Mouse (Mus musculus) neural tube, embryonic 11.5 days (tissue): ENCODE results near the gene Popdc2. TPM values are rescaled to one million over a fixed set of nuclear protein-coding genes. Genes with fewer than 3 reads are reported as not detected.

Experiments used
- ATAC-seq: fragments of 200-750 bp; cut with Nextera tagmentation; 2 replicates; pipeline ENCODE4 v1.8.0; 2017; ENCODE audit warnings: moderate number of reproducible peaks, mild to moderate bottlenecking, moderate TSS enrichment, moderate library complexity; ENCODE audit not compliant: insufficient read depth, low FRiP score, low TSS enrichment
- DNase-seq: peaks from one replicate; pipeline ENCODE4 v3.0.0-alpha.2; 2015; ENCODE audit warnings: low spot score
- H3K27ac ChIP-seq: fragments of 300-500 bp; sonication (generic); 2 replicates; pipeline ENCODE4 v1.5.1; 2014; ENCODE audit warnings: low read depth, mild to moderate bottlenecking, low read length
- H3K27me3 ChIP-seq: fragments of 300-500 bp; sonication (generic); 2 replicates; pipeline ENCODE4 v1.6.1; 2014; ENCODE audit warnings: mild to moderate bottlenecking, low read length, mixed read lengths; ENCODE audit not compliant: control insufficient read depth, insufficient read depth
- H3K36me3 ChIP-seq: fragments of 300-500 bp; sonication (generic); 2 replicates; pipeline ENCODE4 v1.6.1; 2014; ENCODE audit warnings: mild to moderate bottlenecking, low read length, moderate library complexity, mixed read lengths; ENCODE audit not compliant: control insufficient read depth, insufficient read depth
- H3K4me1 ChIP-seq: fragments of 300-500 bp; sonication (generic); 2 replicates; pipeline ENCODE4 v1.6.1; 2014; ENCODE audit warnings: low read length, mixed read lengths; ENCODE audit not compliant: control insufficient read depth, insufficient read depth
- H3K4me2 ChIP-seq: fragments of 300-500 bp; sonication (generic); 2 replicates; pipeline ENCODE4 v1.6.1; 2014; ENCODE audit warnings: low read depth, mild to moderate bottlenecking, moderate library complexity
- H3K4me3 ChIP-seq: fragments of 300-500 bp; sonication (generic); 2 replicates; pipeline ENCODE4 v1.5.1; 2014; ENCODE audit warnings: low read depth, low read length
- H3K9ac ChIP-seq: fragments of 300-500 bp; sonication (generic); 2 replicates; pipeline ENCODE4 v1.6.1; 2014; ENCODE audit warnings: mild to moderate bottlenecking, low read length
- H3K9me3 ChIP-seq: fragments of 300-500 bp; sonication (generic); 2 replicates; pipeline ENCODE4 v1.6.1; 2016; ENCODE audit warnings: low read length; ENCODE audit not compliant: control insufficient read depth
- WGBS: fragments of 180-500 bp; shearing (Covaris S2); extraction: QIAGEN DNeasy Blood & Tissue Kit; methylation state at CpG from one replicate; pipeline ENCODE4 v1.1.7; 2014; 5-methylcytosine and 5-hydroxymethylcytosine counted together
- polyA plus RNA-seq: library from polyadenylated mRNA; unstranded; fragments of >200 nt; fragmentation: Nextera tagmentation; extraction: Ambion mirVana; gene quantifications from 2 replicates; pipeline ENCODE4 v1.2.1, GENCODE M21; 2014

The Popdc2 gene
- polyA plus RNA-seq, 1 experiment from 2014 or later: 1.2 TPM

DNA sequence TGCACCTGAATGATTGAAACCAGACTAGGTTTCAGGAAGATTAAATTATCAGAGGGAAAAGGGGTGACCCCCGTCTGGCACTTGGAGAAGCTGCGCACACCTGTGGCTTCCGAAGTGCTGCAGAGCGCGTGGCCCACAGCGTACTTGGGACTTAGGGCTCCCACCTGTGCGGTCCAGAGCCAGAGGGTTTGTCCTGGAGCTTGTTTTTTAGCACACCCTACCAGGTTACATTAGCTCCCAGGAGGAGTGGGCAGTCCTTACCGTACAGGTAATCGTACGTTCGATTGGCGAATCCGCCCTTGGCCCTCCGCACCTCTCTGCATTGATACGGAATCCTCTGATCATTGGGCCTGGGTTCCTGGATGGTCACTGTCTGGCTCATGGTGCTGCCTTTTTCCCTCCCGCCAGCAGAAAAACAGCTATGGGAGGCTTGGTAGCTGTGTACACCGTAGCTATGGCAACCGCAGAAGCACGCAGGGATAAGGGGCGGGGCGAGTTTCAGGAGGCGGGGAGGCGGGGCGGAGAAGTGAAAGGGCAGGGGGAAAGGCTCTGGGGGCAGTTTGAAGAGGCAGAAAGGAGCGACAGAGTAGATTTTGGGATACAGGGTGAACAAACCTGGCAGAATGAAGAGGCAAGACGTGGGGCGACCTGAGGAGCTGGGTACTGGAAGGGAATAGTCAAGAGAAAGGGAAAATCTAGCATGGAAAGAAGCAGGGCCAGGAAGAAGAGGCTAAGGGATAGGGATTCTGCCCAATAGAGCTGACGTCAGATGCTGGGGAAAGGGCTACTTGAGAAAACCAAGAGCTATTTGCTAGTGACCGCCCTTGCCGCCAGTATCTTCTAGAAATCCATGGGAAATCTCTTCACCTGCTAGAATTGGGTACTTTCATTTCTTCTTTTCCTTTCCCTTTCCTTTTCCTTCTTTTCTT is 20.3 kb upstream of the Popdc2 start, which contains the start of gene Maats1:
TSS of gene Maats1 (minus strand) at position 748 of the 929 bp plus-strand sequence.
- DNase-seq: peak; percentile 88
- Histone ChIP-seq H3K27ac (no peak within 1 kb of the TSS), H3K36me3 (no peaks in the 10 kb centered on the region), H3K9me3 (no peaks in the 10 kb centered on the region), H3K4me3 (peak within 1 kb of the TSS; percentile 29), H3K27me3 (no peaks in the 10 kb centered on the region), H3K4me1 (no peaks in the 10 kb centered on the region; the same call in 1 of the 2 replicates), H3K4me2 (peak within 1 kb of the TSS; percentile 62), H3K9ac (peak within 1 kb of the TSS; percentile 39)
- ATAC-seq: peak; percentile 82
- 11% methylated on average over 30 of the region's 30 CpGs for WGBS

DNA sequence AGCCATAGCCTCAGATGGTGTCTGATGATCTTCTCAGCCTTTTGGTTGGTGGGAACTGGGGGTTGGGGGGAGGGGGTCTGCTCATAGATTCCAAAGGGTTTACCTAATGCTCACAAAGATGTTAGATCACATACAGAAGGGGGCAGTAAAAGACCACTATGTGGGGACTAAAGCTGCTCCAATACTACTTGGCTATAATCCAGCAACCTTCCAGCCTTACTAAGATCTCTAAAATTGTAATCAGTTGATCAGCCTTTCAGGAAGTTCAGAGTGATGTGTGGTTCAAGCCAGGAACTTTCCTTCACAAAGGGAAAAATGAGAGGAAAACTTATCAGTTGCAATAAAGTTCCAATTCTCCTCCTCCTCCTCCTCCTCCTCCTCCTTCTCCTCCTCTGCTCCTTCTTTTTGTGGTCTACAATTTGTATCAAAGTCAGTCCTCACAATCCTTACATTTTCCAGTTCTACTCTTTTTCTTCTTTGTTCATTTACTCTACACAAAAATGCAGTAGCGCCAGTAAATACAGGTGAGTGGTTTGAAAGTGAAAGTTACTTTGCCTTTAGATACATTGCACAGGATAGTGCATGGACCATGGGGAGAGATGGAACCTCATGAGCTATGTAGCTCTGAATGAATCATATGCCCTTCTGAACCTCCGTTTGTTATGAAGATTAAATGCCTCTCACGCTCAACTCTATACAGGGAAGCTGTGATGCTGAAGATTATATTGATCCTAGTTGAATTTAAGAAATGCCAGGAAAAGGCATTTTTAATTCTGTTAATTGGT is 16.9 kb upstream of the Popdc2 start:
- H3K27ac ChIP-seq: no peak overlapping the region
- no peak overlapping the region for H3K4me3 ChIP-seq
- H3K9ac ChIP-seq: no peak overlapping the region
- no peak for ATAC-seq
- no peaks in the 10 kb centered on the region for H3K36me3 ChIP-seq
- H3K27me3 ChIP-seq: no peaks in the 10 kb centered on the region
- H3K4me2 ChIP-seq: no peak overlapping the region
- 87% methylated on average over 3 of the region's 3 CpGs for WGBS
- H3K4me1 ChIP-seq: peaks cover 3% of the 10 kb centered on the region; the same call in 1 of the 2 replicates
- no peaks in the 10 kb centered on the region for H3K9me3 ChIP-seq
- peak; percentile 45 for DNase-seq

DNA sequence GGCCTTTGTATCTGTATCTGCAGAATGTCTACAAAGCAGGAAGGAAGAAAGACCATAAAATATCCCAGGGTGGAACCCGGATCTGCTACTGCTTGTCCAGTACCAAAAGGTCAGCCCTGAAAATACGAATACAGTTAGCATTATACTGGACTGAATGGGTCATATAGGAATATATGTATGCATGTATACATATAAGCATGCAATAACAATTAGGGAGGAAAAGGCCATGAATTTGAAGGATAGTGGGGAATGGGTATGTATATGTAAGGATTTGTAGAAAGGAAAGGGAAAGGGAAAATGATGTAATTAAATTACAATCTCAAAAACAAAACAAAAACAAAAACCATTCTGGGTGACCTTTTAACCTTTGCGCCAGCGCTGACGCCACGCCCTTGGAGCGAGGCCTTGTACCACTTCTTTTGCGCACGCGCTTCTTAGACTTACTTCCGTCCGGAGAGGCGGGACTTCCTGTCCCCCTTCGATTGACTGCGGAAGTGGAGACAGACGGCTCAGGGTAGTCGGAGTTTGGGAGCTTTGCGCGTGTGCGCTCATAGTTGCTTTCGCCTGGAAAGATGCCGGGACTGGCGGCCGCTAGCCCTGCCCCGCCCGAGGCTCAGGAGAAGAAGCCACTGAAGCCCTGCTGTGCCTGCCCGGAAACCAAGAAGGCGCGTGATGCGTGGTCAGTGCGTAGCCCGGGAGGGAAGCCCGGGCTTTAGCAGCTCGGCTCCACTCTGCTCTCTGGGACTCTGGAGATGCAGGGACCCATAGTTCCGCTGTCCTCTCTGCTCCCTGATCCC is 15.3 kb upstream of the Popdc2 start, which contains the start of the genes Cox17 and Gm21987:
TSS of gene Cox17 (plus strand) at position 463 of the 797 bp plus-strand sequence.
TSS of gene Gm21987 (plus strand) at position 512 of the 797 bp plus-strand sequence.
- peak within 1 kb of the TSS; percentile 70 for H3K4me3 ChIP-seq
- ATAC-seq (peak; percentile 94), DNase-seq (peak; percentile 91)
- peak within 1 kb of the TSS; percentile 36 for H3K4me2 ChIP-seq
- H3K9me3 ChIP-seq: no peaks in the 10 kb centered on the region
- H3K27ac ChIP-seq: peak within 1 kb of the TSS; percentile 73
- 2% methylated on average over 35 of the region's 35 CpGs for WGBS
- 0 out of 2 replicates have a peak, but pooled peaks cover 2% of the 10 kb centered on the region for H3K36me3 ChIP-seq
- peaks cover 3% of the 10 kb centered on the region; the same call in 1 of the 2 replicates for H3K4me1 ChIP-seq
- H3K9ac ChIP-seq: peak within 1 kb of the TSS; percentile 72
- H3K27me3 ChIP-seq: no peaks in the 10 kb centered on the region

DNA sequence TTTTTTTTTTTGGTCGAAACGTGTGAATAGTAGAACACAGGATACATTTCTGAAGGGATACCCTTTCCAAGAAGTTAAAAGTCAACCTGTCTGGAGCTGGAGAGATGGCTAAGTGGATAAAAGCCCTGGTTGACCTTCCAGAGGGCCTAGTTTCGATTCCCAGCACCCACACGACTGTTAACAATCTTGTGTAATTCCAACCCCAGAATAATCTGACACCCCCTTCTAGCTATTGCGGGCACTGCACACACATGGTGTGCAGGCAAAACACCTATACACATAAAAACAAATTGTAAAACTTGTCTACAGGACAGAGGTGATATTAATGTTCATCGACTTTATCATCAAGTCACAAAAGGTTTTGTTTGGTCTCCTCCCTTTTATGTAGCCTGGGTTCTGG is 14.4 kb upstream of the Popdc2 start:
- Histone ChIP-seq H3K4me2 (peak overlapping the region; percentile 36), H3K27ac (no peak overlapping the region), H3K27me3 (no peaks in the 10 kb centered on the region), H3K9me3 (no peaks in the 10 kb centered on the region), H3K9ac (no peak overlapping the region; the same call in 1 of the 2 replicates), H3K4me3 (peak overlapping the region; percentile 70), H3K36me3 (0 out of 2 replicates have a peak, but pooled peaks cover 2% of the 10 kb centered on the region), H3K4me1 (peaks cover 3% of the 10 kb centered on the region; the same call in 1 of the 2 replicates)
- ATAC-seq (no peak), DNase-seq (no peak)
- WGBS: 64% methylated on average over 6 of the region's 6 CpGs

DNA sequence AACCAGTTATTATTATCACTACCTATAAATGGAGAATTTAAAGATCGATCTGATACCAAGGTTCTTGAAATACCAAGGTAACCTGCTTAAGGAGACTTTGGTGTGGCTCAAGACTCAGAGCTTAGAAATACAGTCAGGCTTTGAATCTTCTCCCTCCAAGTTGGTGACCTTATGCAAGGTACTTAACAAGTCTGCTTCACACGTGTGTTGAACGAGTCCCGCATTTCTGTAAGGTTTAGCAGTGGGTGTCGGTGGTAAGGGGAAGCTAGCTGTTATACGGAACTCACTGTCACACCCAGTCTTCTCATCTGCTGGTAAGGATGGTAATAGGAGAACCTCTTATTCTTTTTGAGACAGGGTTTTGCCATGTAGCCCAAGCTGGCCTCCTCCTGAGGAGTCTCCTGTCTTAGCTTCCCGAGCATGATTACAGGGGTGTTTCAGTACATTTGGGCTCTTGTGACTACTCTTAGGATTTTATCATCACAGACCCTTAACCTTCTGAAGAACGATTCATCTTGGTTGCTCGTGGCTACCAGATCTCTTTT is 13.7 kb upstream of the Popdc2 start:
- Histone ChIP-seq H3K4me1 (peaks cover 3% of the 10 kb centered on the region; the same call in 1 of the 2 replicates), H3K27ac (no peak overlapping the region), H3K4me2 (no peak overlapping the region), H3K9me3 (no peaks in the 10 kb centered on the region), H3K27me3 (no peaks in the 10 kb centered on the region), H3K9ac (no peak overlapping the region), H3K4me3 (no peak overlapping the region), H3K36me3 (0 out of 2 replicates have a peak, but pooled peaks cover 2% of the 10 kb centered on the region)
- 93% methylated on average over 9 of the region's 9 CpGs for WGBS
- ATAC-seq (no peak), DNase-seq (no peak)

DNA sequence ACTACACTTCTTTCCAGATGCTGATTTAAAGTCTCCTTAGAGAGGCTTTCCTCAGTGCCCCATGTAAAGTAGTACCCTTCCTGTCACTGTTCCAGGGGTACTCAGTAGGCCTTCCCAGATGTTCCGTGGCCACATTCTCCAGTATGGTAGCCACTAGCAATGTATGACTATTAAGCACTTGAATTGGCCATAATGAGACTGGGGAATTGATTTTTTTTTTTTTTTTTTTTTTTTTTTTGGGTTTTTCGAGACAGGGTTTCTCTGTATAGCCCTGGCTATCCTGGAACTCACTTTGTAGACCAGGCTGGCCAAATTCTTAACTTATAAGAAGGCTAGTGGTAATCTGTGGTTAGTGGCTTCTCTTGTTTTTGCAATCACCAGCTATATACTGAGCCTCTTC is 12.1 kb upstream of the Popdc2 start:
- Histone ChIP-seq H3K4me1 (peaks cover 3% of the 10 kb centered on the region; the same call in 1 of the 2 replicates), H3K27me3 (no peaks in the 10 kb centered on the region), H3K27ac (no peak overlapping the region), H3K9me3 (no peaks in the 10 kb centered on the region), H3K9ac (no peak overlapping the region), H3K36me3 (0 out of 2 replicates have a peak, but pooled peaks cover 2% of the 10 kb centered on the region), H3K4me2 (no peak overlapping the region), H3K4me3 (no peak overlapping the region)
- no peak for DNase-seq
- 100% methylated on average over 2 of the region's 2 CpGs for WGBS
- ATAC-seq: no peak

DNA sequence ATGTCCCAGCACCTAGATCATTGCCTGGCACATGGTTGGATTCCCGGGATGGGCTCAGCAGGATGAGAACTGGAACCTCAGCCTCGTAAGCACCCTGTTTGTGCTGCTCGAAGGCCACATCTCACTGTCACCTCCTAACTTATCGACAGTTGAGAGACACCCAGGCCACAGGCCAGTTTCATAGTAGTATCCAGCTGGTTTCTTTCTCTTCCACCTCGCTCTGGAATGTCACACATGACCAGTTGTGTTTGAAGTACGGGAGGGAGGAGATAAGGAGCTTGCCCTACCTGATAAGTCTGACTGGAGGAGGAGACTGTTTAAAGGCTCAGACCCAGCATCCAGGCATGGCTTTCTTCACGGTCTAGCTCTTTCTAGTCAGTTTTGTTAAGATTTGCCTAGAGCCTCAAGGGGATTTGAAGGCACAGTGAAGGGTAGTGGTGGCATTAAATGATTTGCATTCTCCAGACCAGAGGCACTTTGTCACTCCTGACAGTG is 11.6 kb upstream of the Popdc2 start:
- ATAC-seq (no peak), DNase-seq (no peak)
- H3K36me3 ChIP-seq: 0 out of 2 replicates have a peak, but pooled peaks cover 2% of the 10 kb centered on the region
- peaks cover 3% of the 10 kb centered on the region; the same call in 1 of the 2 replicates for H3K4me1 ChIP-seq
- WGBS: 88% methylated on average over 7 of the region's 7 CpGs
- H3K27ac ChIP-seq: no peak overlapping the region
- no peak overlapping the region for H3K4me3 ChIP-seq
- no peak overlapping the region for H3K9ac ChIP-seq
- no peak overlapping the region for H3K4me2 ChIP-seq
- no peaks in the 10 kb centered on the region for H3K27me3 ChIP-seq
- no peaks in the 10 kb centered on the region for H3K9me3 ChIP-seq
